Mouse (Mus musculus) embryonic facial prominence, embryonic 14.5 days (tissue): ENCODE results near the gene Fbxo44. TPM values are rescaled to one million over a fixed set of nuclear protein-coding genes. Genes with fewer than 3 reads are reported as not detected.
"Not testable (repeated sequence)": the region's sequence is repeated elsewhere in the genome, so short reads cannot be mapped to it uniquely, and the experiment has no call there.

Experiments used
- ATAC-seq: fragments of 200-750 bp; cut with Nextera tagmentation; 2 replicates; pipeline ENCODE4 v1.8.0; 2017; ENCODE audit warnings: low read depth, moderate number of reproducible peaks, moderate TSS enrichment
- DNase-seq: peaks from one replicate; pipeline ENCODE4 v3.0.0-alpha.2; 2015; ENCODE audit warnings: low spot score
- H3K27ac ChIP-seq: fragments of 300-500 bp; sonication (generic); replicated peaks from 2 replicates; pipeline ENCODE4 v1.5.1; 2014; ENCODE audit warnings: low read depth, mild to moderate bottlenecking, low read length, moderate library complexity
- H3K27me3 ChIP-seq: fragments of 300-500 bp; sonication (generic); replicated peaks from 2 replicates; pipeline ENCODE4 v1.6.1; 2014; ENCODE audit warnings: low read length; ENCODE audit not compliant: control insufficient read depth, insufficient read depth
- H3K36me3 ChIP-seq: fragments of 300-500 bp; sonication (generic); 2 replicates; pipeline ENCODE4 v1.6.1; 2014; ENCODE audit warnings: low read length, mixed read lengths; ENCODE audit not compliant: control insufficient read depth, insufficient read depth
- H3K4me1 ChIP-seq: fragments of 300-500 bp; sonication (generic); 2 replicates; pipeline ENCODE4 v1.6.1; 2014; ENCODE audit warnings: antibody characterized with exemption, low read length; ENCODE audit not compliant: control insufficient read depth, insufficient read depth
- H3K4me2 ChIP-seq: fragments of 300-500 bp; sonication (generic); 2 replicates; pipeline ENCODE4 v1.6.1; 2014; ENCODE audit warnings: low read depth, mild to moderate bottlenecking, low read length, moderate library complexity, mixed read lengths
- H3K4me3 ChIP-seq: fragments of 300-500 bp; sonication (generic); 2 replicates; pipeline ENCODE4 v1.5.1; 2014; ENCODE audit warnings: low read depth, mild to moderate bottlenecking, low read length
- H3K9ac ChIP-seq: fragments of 300-500 bp; sonication (generic); 2 replicates; pipeline ENCODE4 v1.6.1; 2014; ENCODE audit warnings: low read depth, mild to moderate bottlenecking, low read length, moderate library complexity, mixed read lengths
- H3K9me3 ChIP-seq: fragments of 300-500 bp; sonication (generic); 2 replicates; pipeline ENCODE4 v1.6.1; 2016; ENCODE audit warnings: low read length; ENCODE audit not compliant: control insufficient read depth
- WGBS: fragments of 180-500 bp; shearing (Covaris S2); extraction: QIAGEN DNeasy Blood & Tissue Kit; methylation state at CpG from one replicate; pipeline ENCODE4 v1.1.7; 2014; 5-methylcytosine and 5-hydroxymethylcytosine counted together
- polyA plus RNA-seq: library from polyadenylated mRNA; unstranded; fragments of >200 nt; fragmentation: Nextera tagmentation; extraction: Ambion mirVana; gene quantifications from 2 replicates; pipeline ENCODE4 v1.2.1, GENCODE M21; 2014

Fbxo44 gene
- polyA plus RNA-seq, 1 experiment from 2014 or later = 7.7 TPM

- no peaks in the 10 kb centered on the region for H3K4me1 ChIP-seq
- H3K9ac ChIP-seq = no peak overlapping the region
- H3K4me2 ChIP-seq = no peak overlapping the region
- no peaks in the 10 kb centered on the region for H3K9me3 ChIP-seq
- no peaks in the 10 kb centered on the region for H3K27me3 ChIP-seq
- H3K36me3 ChIP-seq = no peaks in the 10 kb centered on the region
- ATAC-seq (no peak), DNase-seq (no peak)
- no peak overlapping the region for H3K27ac ChIP-seq
- H3K4me3 ChIP-seq = no peak overlapping the region
- WGBS = 79% methylated on average over 9 of the region's 9 CpGs
Measured at GRCm38 (mm10) chr4:148120555-148120954, 39.7 kb downstream of the Fbxo44 start.

GRCm38 (mm10) chr4:148119578-148119977 is 40.7 kb downstream of the Fbxo44 start:
- ATAC-seq, H3K4me3 ChIP-seq, H3K4me1 ChIP-seq, H3K27ac ChIP-seq, H3K9ac ChIP-seq, H3K36me3 ChIP-seq, H3K4me2 ChIP-seq, H3K9me3 ChIP-seq, H3K27me3 ChIP-seq, DNase-seq: not testable (repeated sequence)
- 89% methylated on average over 9 of the region's 9 CpGs for whole genome bisulfite sequencing

GRCm38 (mm10) chr4:148117392-148117791 is 42.9 kb downstream of the Fbxo44 start:
- H3K4me2 ChIP-seq = no peak overlapping the region
- H3K4me1 ChIP-seq = no peaks in the 10 kb centered on the region
- no peak overlapping the region for H3K27ac ChIP-seq
- no peak for DNase-seq
- no peaks in the 10 kb centered on the region for H3K27me3 ChIP-seq
- WGBS = 73% methylated on average over 4 of the region's 4 CpGs
- H3K9me3 ChIP-seq = no peaks in the 10 kb centered on the region
- no peaks in the 10 kb centered on the region for H3K36me3 ChIP-seq
- no peak overlapping the region for H3K9ac ChIP-seq
- no peak for ATAC-seq
- H3K4me3 ChIP-seq = no peak overlapping the region

- DNase-seq = no peak
- Histone ChIP-seq H3K27ac (no peak overlapping the region), H3K4me3 (no peak overlapping the region), H3K27me3 (no peaks in the 10 kb centered on the region), H3K4me2 (no peak overlapping the region), H3K9ac (no peak overlapping the region), H3K9me3 (no peaks in the 10 kb centered on the region), H3K36me3 (no peaks in the 10 kb centered on the region), H3K4me1 (no peaks in the 10 kb centered on the region)
- 73% methylated on average over 4 of the region's 4 CpGs for whole genome bisulfite sequencing
- no peak for ATAC-seq
Measured at GRCm38 (mm10) chr4:148116657-148117056, 43.6 kb downstream of the Fbxo44 start.

- Histone ChIP-seq H3K27me3 (no peaks in the 10 kb centered on the region), H3K9me3 (no peaks in the 10 kb centered on the region), H3K27ac (no peak overlapping the region), H3K4me2 (peak overlapping the region; percentile 20; the same call in 1 of the 2 replicates), H3K36me3 (no peaks in the 10 kb centered on the region), H3K9ac (peak overlapping the region; percentile 43), H3K4me3 (no peak overlapping the region), H3K4me1 (no peaks in the 10 kb centered on the region)
- ATAC-seq = peak; percentile 38; the same call in 1 of the 2 replicates
- DNase-seq = peak; percentile 43
- 6% methylated on average over 15 of the region's 15 CpGs for WGBS
Measured at GRCm38 (mm10) chr4:148115467-148115866, 44.8 kb downstream of the Fbxo44 start.

GRCm38 (mm10) chr4:148114758-148115391 is 45.4 kb downstream of the Fbxo44 start:
- H3K27ac ChIP-seq = no peak overlapping the region
- H3K27me3 ChIP-seq = no peaks in the 10 kb centered on the region
- WGBS = 3% methylated on average over 15 of the region's 15 CpGs
- H3K4me1 ChIP-seq = no peaks in the 10 kb centered on the region
- H3K4me3 ChIP-seq = no peak overlapping the region
- H3K4me2 ChIP-seq = peak overlapping the region; percentile 26; the same call in 1 of the 2 replicates
- no peaks in the 10 kb centered on the region for H3K9me3 ChIP-seq
- H3K9ac ChIP-seq = peak overlapping the region; percentile 43
- DNase-seq = peak; percentile 81
- peak; percentile 86 for ATAC-seq
- H3K36me3 ChIP-seq = no peaks in the 10 kb centered on the region

GRCm38 (mm10) chr4:148112519-148112918 is 47.8 kb downstream of the Fbxo44 start:
- no peak overlapping the region for H3K9ac ChIP-seq
- ATAC-seq (no peak), DNase-seq (no peak)
- no peaks in the 10 kb centered on the region for H3K27me3 ChIP-seq
- no peak overlapping the region for H3K4me3 ChIP-seq
- no peak overlapping the region for H3K4me2 ChIP-seq
- no peaks in the 10 kb centered on the region for H3K36me3 ChIP-seq
- no peaks in the 10 kb centered on the region for H3K4me1 ChIP-seq
- WGBS = 71% methylated on average over 12 of the region's 12 CpGs
- H3K27ac ChIP-seq = no peak overlapping the region
- H3K9me3 ChIP-seq = no peaks in the 10 kb centered on the region

GRCm38 (mm10) chr4:148109215-148109614 is 51.1 kb downstream of the Fbxo44 start:
- Histone ChIP-seq H3K4me1 (no peaks in the 10 kb centered on the region), H3K36me3 (no peaks in the 10 kb centered on the region), H3K27me3 (no peaks in the 10 kb centered on the region), H3K4me3 (no peak overlapping the region), H3K27ac (no peak overlapping the region), H3K4me2 (no peak overlapping the region), H3K9me3 (no peaks in the 10 kb centered on the region), H3K9ac (no peak overlapping the region)
- ATAC-seq (no peak), DNase-seq (no peak)
- WGBS = 84% methylated on average over 5 of the region's 5 CpGs

GRCm38 (mm10) chr4:148108565-148109100 is 51.6 kb downstream of the Fbxo44 start:
- ATAC-seq (no peak), DNase-seq (no peak)
- Histone ChIP-seq H3K27ac (no peak overlapping the region), H3K9me3 (no peaks in the 10 kb centered on the region), H3K4me1 (no peaks in the 10 kb centered on the region), H3K9ac (no peak overlapping the region), H3K27me3 (no peaks in the 10 kb centered on the region), H3K36me3 (no peaks in the 10 kb centered on the region), H3K4me3 (no peak overlapping the region), H3K4me2 (no peak overlapping the region)
- 60% methylated on average over 7 of the region's 7 CpGs for WGBS
